Mouse (Mus musculus): Measurements from ENCODE around the gene Mtap.

GRCm38 (mm10) chr4:89149261-89149660 lies 12.3 kb downstream of the Mtap start:
- no peak for TF ChIP-seq CTCF (IDR thresholded peaks at IDR 0.05; ENCODE audit: insufficient read depth, low read depth, low read length)
- TF ChIP-seq POLR2A (IDR thresholded peaks at IDR 0.05; ENCODE audit: insufficient read depth, low read depth, low read length), result no peak
